Mouse (Mus musculus): ENCODE data around the gene Ccdc181. TPM values are rescaled to one million over a fixed set of nuclear protein-coding genes. Genes with fewer than 3 reads are reported as not detected.

Gene Ccdc181
- polyA plus RNA-seq, 1 experiment from 2014 or later = 8.7 TPM

DNA sequence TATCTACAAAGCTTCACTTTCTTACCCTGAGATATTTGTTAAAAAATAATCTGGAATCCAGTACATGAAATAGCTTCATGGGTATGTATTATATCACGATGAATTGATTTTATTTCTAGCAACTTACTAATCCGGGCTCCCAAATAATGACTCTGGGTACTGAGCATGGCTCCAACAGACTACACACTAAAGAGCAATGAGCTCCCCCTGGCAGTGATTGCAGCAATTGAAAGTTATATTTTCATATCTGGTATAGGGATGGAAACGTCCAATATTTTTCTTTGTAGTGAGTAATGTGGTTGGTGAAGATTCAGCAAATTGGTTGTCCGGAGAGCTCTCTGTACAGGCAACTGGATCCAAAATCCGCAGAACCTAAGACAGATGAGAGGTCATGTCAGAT, 16.7 kb downstream of the Ccdc181 start:
- WGBS = 91% methylated on average over 5 of the region's 5 CpGs
- Histone ChIP-seq H3K9ac (replicated peaks; ENCODE audit: low read length) (no peak overlapping the region), H3K4me2 (ENCODE audit: low read depth, low read length) (no peak overlapping the region), H3K4me1 (ENCODE audit: control insufficient read depth, insufficient read depth, low read length) (no peaks in the 10 kb centered on the region), H3K9me3 (replicated peaks; ENCODE audit: control insufficient read depth, low read length) (no peaks in the 10 kb centered on the region), H3K27me3 (ENCODE audit: control insufficient read depth, insufficient read depth, low read length) (no peaks in the 10 kb centered on the region), H3K27ac (replicated peaks; ENCODE audit: low read depth, low read length) (no peak overlapping the region), H3K4me3 (ENCODE audit: low read depth, low read length) (no peak overlapping the region), H3K36me3 (replicated peaks; ENCODE audit: control insufficient read depth, insufficient read depth, low read depth, low read length) (no peaks in the 10 kb centered on the region)
- ATAC-seq (replicated peaks; ENCODE audit: insufficient number of reproducible peaks, low FRiP score, low TSS enrichment, low read depth) = no peak
- no peak for DNase-seq (ENCODE audit: low spot score)

DNA sequence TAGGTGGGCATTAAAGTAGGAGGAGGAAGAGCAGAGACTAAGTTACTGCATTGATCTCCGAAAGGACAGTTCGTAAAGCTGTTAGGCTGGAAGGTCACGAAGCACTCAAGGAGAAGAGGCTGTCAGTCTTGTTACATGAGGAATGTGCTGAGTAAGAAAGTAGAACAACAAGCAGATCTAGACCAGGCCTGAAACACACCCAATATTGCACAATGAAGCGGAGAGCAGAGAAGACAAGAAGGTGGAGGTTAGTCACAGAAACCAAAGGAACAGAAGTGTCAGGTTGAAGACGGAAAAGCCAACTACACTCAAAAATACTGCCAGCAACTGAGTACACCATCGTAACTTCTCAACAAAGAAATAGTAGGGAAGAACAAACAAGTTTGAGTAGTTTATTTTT, 18.7 kb downstream of the Ccdc181 start:
- Histone ChIP-seq H3K4me1 (ENCODE audit: control insufficient read depth, insufficient read depth, low read length) (no peaks in the 10 kb centered on the region), H3K9ac (replicated peaks; ENCODE audit: low read length) (no peak overlapping the region), H3K27me3 (ENCODE audit: control insufficient read depth, insufficient read depth, low read length) (no peaks in the 10 kb centered on the region), H3K36me3 (replicated peaks; ENCODE audit: control insufficient read depth, insufficient read depth, low read depth, low read length) (peaks cover 6% of the 10 kb centered on the region; the same call in 1 of the 2 replicates), H3K9me3 (replicated peaks; ENCODE audit: control insufficient read depth, low read length) (no peaks in the 10 kb centered on the region), H3K27ac (replicated peaks; ENCODE audit: low read depth, low read length) (no peak overlapping the region), H3K4me3 (ENCODE audit: low read depth, low read length) (no peak overlapping the region), H3K4me2 (ENCODE audit: low read depth, low read length) (no peak overlapping the region)
- ATAC-seq (replicated peaks; ENCODE audit: insufficient number of reproducible peaks, low FRiP score, low TSS enrichment, low read depth) (no peak), DNase-seq (ENCODE audit: low spot score) (no peak)
- 94% methylated on average over 6 of the region's 6 CpGs for WGBS

GRCm38 (mm10) chr1:164296473-164296872, 21.1 kb downstream of the Ccdc181 start:
- no peaks in the 10 kb centered on the region for H3K4me1 ChIP-seq (ENCODE audit: control insufficient read depth, insufficient read depth, low read length)
- no peak for ATAC-seq (replicated peaks; ENCODE audit: insufficient number of reproducible peaks, low FRiP score, low TSS enrichment, low read depth)
- no peak overlapping the region for H3K4me2 ChIP-seq (ENCODE audit: low read depth, low read length)
- peaks cover 8% of the 10 kb centered on the region; the same call in 1 of the 2 replicates for H3K36me3 ChIP-seq (replicated peaks; ENCODE audit: control insufficient read depth, insufficient read depth, low read depth, low read length)
- H3K4me3 ChIP-seq (ENCODE audit: low read depth, low read length) = no peak overlapping the region
- WGBS = 97% methylated on average over 4 of the region's 5 CpGs
- no peak for DNase-seq (ENCODE audit: low spot score)
- no peak overlapping the region for H3K27ac ChIP-seq (replicated peaks; ENCODE audit: low read depth, low read length)
- no peaks in the 10 kb centered on the region for H3K9me3 ChIP-seq (replicated peaks; ENCODE audit: control insufficient read depth, low read length)
- no peaks in the 10 kb centered on the region for H3K27me3 ChIP-seq (ENCODE audit: control insufficient read depth, insufficient read depth, low read length)
- H3K9ac ChIP-seq (replicated peaks; ENCODE audit: low read length) = no peak overlapping the region

DNA sequence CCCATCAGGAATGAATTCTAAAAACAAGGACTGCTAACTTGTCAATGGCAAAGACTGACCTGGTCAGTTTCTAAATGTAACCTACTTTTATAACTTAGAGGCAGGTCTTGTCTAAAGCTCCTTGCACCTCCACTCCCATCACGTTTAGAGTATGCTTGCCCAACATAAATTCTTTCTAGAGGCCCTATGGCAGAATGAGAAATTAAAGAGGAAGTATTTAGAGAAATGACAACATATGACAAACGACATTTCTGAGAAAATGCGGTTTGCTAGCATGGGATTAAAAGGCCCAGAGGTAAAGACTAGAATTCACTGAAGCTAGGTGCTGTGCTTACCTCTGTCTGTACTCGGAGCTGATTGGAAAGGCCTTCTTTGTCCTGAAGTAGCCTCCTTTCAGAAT, 26.6 kb downstream of the Ccdc181 start:
- Histone ChIP-seq H3K4me3 (ENCODE audit: low read depth, low read length) (no peak overlapping the region), H3K36me3 (replicated peaks; ENCODE audit: control insufficient read depth, insufficient read depth, low read depth, low read length) (peaks cover 8% of the 10 kb centered on the region; the same call in 1 of the 2 replicates), H3K4me2 (ENCODE audit: low read depth, low read length) (no peak overlapping the region), H3K27me3 (ENCODE audit: control insufficient read depth, insufficient read depth, low read length) (no peaks in the 10 kb centered on the region), H3K4me1 (ENCODE audit: control insufficient read depth, insufficient read depth, low read length) (no peaks in the 10 kb centered on the region), H3K27ac (replicated peaks; ENCODE audit: low read depth, low read length) (no peak overlapping the region), H3K9ac (replicated peaks; ENCODE audit: low read length) (no peak overlapping the region), H3K9me3 (replicated peaks; ENCODE audit: control insufficient read depth, low read length) (no peaks in the 10 kb centered on the region)
- 93% methylated on average over 4 of the region's 4 CpGs for WGBS
- ATAC-seq (replicated peaks; ENCODE audit: insufficient number of reproducible peaks, low FRiP score, low TSS enrichment, low read depth) (no peak), DNase-seq (ENCODE audit: low spot score) (no peak)

GRCm38 (mm10) chr1:164303821-164304220, 28.4 kb downstream of the Ccdc181 start, which contains the start of gene Nme7:
Gene Nme7 (plus strand): TSS chr1:164304121.
- DNase-seq (ENCODE audit: low spot score) = no peak
- Histone ChIP-seq H3K27me3 (ENCODE audit: control insufficient read depth, insufficient read depth, low read length) (no peaks in the 10 kb centered on the region), H3K36me3 (replicated peaks; ENCODE audit: control insufficient read depth, insufficient read depth, low read depth, low read length) (peaks cover 3% of the 10 kb centered on the region; the same call in 1 of the 2 replicates), H3K4me2 (ENCODE audit: low read depth, low read length) (no peak within 1 kb of the TSS), H3K4me3 (ENCODE audit: low read depth, low read length) (no peak within 1 kb of the TSS), H3K9me3 (replicated peaks; ENCODE audit: control insufficient read depth, low read length) (no peaks in the 10 kb centered on the region), H3K27ac (replicated peaks; ENCODE audit: low read depth, low read length) (no peak within 1 kb of the TSS), H3K4me1 (ENCODE audit: control insufficient read depth, insufficient read depth, low read length) (no peaks in the 10 kb centered on the region), H3K9ac (replicated peaks; ENCODE audit: low read length) (no peak within 1 kb of the TSS)
- ATAC-seq (replicated peaks; ENCODE audit: insufficient number of reproducible peaks, low FRiP score, low TSS enrichment, low read depth) = no peak
- 89% methylated on average over 5 of the region's 5 CpGs for WGBS

DNA sequence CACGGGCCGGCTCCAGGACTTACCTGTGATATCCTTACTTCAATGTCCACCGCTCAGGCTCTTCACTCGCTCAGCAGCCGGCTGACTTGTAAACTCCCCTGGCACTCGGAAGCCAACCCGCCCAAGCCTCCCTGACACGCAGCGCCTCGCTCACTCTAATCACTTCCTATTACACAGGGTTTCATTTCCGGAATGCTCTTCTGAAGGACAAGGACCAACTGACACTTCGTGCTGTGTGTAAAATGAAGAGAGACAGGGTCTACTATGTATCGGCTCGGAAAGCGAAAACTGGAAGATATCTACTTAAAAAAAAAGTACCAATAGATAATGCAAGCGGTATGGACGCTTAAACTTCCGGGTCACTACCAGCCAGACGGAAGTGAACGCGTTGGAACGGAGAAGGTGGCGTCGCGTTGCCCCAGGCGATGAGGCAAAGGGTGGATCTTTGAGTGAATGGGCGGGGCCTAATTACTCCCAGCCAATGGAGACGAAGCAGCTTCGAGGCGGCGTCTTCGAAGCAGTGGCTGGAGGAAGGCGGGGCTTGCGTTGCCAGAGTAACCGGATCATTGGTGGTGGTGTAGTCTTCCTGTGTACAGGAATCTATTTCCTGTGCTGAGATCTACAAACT, 31.9 kb downstream of the Ccdc181 start, which contains the start of gene Blzf1:
TSS of gene Blzf1 (minus strand) at position 366 of the 628 bp plus-strand sequence.
- ATAC-seq (replicated peaks; ENCODE audit: insufficient number of reproducible peaks, low FRiP score, low TSS enrichment, low read depth) (peak; percentile 99), DNase-seq (ENCODE audit: low spot score) (peak; percentile 100)
- under 1% methylated on average over 35 of the region's 35 CpGs for WGBS
- no peaks in the 10 kb centered on the region for H3K4me1 ChIP-seq (ENCODE audit: control insufficient read depth, insufficient read depth, low read length)
- no peaks in the 10 kb centered on the region for H3K36me3 ChIP-seq (replicated peaks; ENCODE audit: control insufficient read depth, insufficient read depth, low read depth, low read length)
- peak within 1 kb of the TSS; percentile 81 for H3K4me3 ChIP-seq (ENCODE audit: low read depth, low read length)
- no peaks in the 10 kb centered on the region for H3K27me3 ChIP-seq (ENCODE audit: control insufficient read depth, insufficient read depth, low read length)
- peak within 1 kb of the TSS; percentile 57 for H3K4me2 ChIP-seq (ENCODE audit: low read depth, low read length)
- peak within 1 kb of the TSS; percentile 71 for H3K9ac ChIP-seq (replicated peaks; ENCODE audit: low read length)
- no peak within 1 kb of the TSS for H3K27ac ChIP-seq (replicated peaks; ENCODE audit: low read depth, low read length)
- H3K9me3 ChIP-seq (replicated peaks; ENCODE audit: control insufficient read depth, low read length) = no peaks in the 10 kb centered on the region

GRCm38 (mm10) chr1:164307922-164308321, 32.5 kb downstream of the Ccdc181 start:
- no peaks in the 10 kb centered on the region for H3K4me1 ChIP-seq (ENCODE audit: control insufficient read depth, insufficient read depth, low read length)
- no peak overlapping the region for H3K27ac ChIP-seq (replicated peaks; ENCODE audit: low read depth, low read length)
- ATAC-seq (replicated peaks; ENCODE audit: insufficient number of reproducible peaks, low FRiP score, low TSS enrichment, low read depth) = no peak
- H3K4me3 ChIP-seq (ENCODE audit: low read depth, low read length) = peak overlapping the region; percentile 81
- H3K4me2 ChIP-seq (ENCODE audit: low read depth, low read length) = peak overlapping the region; percentile 57
- H3K27me3 ChIP-seq (ENCODE audit: control insufficient read depth, insufficient read depth, low read length) = no peaks in the 10 kb centered on the region
- WGBS = 11% methylated on average over 10 of the region's 10 CpGs
- H3K9me3 ChIP-seq (replicated peaks; ENCODE audit: control insufficient read depth, low read length) = no peaks in the 10 kb centered on the region
- peak; percentile 12 for DNase-seq (ENCODE audit: low spot score)
- H3K9ac ChIP-seq (replicated peaks; ENCODE audit: low read length) = peak overlapping the region; percentile 62
- H3K36me3 ChIP-seq (replicated peaks; ENCODE audit: control insufficient read depth, insufficient read depth, low read depth, low read length) = no peaks in the 10 kb centered on the region

DNA sequence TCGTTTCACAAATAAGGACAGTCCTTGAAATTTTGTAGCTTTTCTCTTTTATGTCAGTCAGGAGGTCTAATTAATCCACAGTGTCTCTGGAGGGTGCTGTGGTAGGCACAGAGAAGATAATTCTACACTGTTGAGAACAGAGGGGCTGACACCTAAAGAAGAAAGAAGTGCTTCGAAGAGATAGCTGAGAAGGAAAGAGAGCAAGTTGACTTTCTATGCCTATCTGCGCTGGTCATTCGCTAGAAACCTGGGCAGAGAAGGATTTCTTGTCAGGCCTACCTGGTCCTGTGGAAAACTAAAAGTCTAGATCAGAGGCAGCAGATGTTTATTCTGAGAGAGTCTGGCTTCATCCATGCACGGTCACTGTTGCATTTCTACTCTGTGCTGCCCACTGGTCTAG, 38.7 kb downstream of the Ccdc181 start:
- ATAC-seq (replicated peaks; ENCODE audit: insufficient number of reproducible peaks, low FRiP score, low TSS enrichment, low read depth) (no peak), DNase-seq (ENCODE audit: low spot score) (no peak)
- Histone ChIP-seq H3K4me3 (ENCODE audit: low read depth, low read length) (no peak overlapping the region), H3K27ac (replicated peaks; ENCODE audit: low read depth, low read length) (no peak overlapping the region), H3K27me3 (ENCODE audit: control insufficient read depth, insufficient read depth, low read length) (no peaks in the 10 kb centered on the region), H3K4me1 (ENCODE audit: control insufficient read depth, insufficient read depth, low read length) (no peaks in the 10 kb centered on the region), H3K4me2 (ENCODE audit: low read depth, low read length) (no peak overlapping the region), H3K9ac (replicated peaks; ENCODE audit: low read length) (no peak overlapping the region), H3K36me3 (replicated peaks; ENCODE audit: control insufficient read depth, insufficient read depth, low read depth, low read length) (no peaks in the 10 kb centered on the region), H3K9me3 (replicated peaks; ENCODE audit: control insufficient read depth, low read length) (no peaks in the 10 kb centered on the region)
- 88% methylated on average over 5 of the region's 5 CpGs for WGBS
